Mouse (Mus musculus) adrenal gland, postnatal 14 days (tissue): ENCODE data around the gene Smurf2. TPM values are rescaled to one million over a fixed set of nuclear protein-coding genes. Genes with fewer than 3 reads are reported as not detected.

Experiments used
- DNase-seq: peaks from one replicate; pipeline ENCODE4 v3.0.0; 2021; ENCODE audit warnings: mixed read lengths
- microRNA-seq, 2 experiments: library from miRNA; unstranded; fragments of <30 nt; microRNA quantifications; one replicate each; pipeline ENCODE4 v1.2.0; 2021
- total RNA-seq: library from RNA; stranded (reverse); gene quantifications from 2 replicates; pipeline ENCODE4 v1.2.3, GENCODE M21; 2021

The Smurf2 gene
- total RNA-seq, 1 experiment from 2014 or later, result 39.8 TPM

GRCm38 (mm10) chr11:106777395-106777794 is 143.1 kb downstream of the Smurf2 start:
- DNase-seq, result no peak

DNA sequence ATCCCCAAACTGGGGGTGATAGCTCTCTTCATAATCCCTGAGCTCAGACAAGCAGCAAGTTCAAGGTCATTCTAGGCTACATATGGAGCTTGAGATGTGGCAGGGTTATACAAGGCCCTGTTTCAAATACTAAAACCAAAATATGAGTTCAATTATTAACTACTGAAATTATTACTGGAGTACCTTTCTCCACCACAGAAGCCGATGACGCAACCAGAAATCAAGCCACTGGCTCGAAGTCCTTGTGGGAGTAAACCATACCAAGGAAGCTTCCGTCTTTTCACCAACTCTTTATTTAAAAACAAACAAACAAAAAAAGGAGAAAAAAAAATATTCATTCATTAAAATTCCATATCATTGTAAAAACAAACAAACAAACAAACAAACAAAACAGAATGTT is 143.6 kb downstream of the Smurf2 start:
- peak; percentile 27 for DNase-seq

GRCm38 (mm10) chr11:106773061-106773460 is 147.5 kb downstream of the Smurf2 start:
- no peak for DNase-seq

DNA sequence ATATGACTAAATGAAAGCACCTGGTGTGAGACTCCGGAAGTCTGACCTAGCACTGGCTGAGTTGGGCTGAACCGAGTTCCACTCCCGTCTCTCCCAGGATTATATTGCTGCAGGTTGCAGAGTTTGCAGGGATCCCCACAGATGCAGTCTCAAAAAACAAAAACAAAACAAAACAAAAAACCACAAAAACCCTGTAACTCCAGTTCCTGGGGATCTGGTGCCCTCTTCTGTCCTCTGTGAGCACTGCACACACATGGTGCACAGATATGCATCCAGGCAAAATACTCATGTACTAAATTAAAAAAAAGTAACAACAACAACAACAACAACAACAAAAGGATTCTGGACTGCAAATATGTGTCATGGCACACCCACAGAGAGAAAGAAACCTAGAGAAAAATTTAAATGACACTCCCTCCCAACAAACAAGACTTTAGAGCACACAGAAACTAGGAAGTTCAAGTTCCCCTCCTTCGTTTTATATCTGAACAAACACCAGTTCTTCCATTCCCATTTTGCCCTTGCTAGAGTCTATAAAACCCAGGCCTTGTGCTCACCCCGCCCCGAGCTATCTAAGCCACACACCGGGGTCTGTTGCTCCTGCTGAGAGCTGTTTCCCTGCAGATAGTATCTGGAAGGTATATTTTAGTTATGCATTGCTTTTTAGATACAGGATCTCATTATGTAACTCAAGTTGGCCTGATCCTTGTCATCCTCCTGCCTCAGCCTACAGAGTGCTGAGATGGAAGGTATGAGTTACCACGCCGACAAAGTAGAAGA is 150.1 kb downstream of the Smurf2 start:
- peak; percentile 41 for DNase-seq

Small RNA genes lying within 50 kb of the gene (microRNA-seq; reads per million reads assigned to microRNA genes)
- gene Gm25994, result 0 to 0.38 reads per million in 2 experiments
- 1.7 to 2.3 reads per million in 2 experiments for gene Gm27322
- 4.7 to 9.5 reads per million in 2 experiments for gene Mir3064

Other genes starting within 250 kb of the Smurf2 start
- 110 and 152 TPM in 2 replicates for gene Pecam1, start 170.1 kb downstream of the Smurf2 start, total RNA-seq
- 0.67 and 1.9 TPM in 2 replicates for gene Milr1, start 169.5 kb downstream of the Smurf2 start, total RNA-seq
- 6.6 and 7.3 TPM in 2 replicates for gene Polg2, start 141.2 kb downstream of the Smurf2 start, total RNA-seq
- 755 and 762 TPM in 2 replicates for gene Ddx5, start 131.5 kb downstream of the Smurf2 start, total RNA-seq
- 12.2 and 13.2 TPM in 2 replicates for gene Cep95, start 131.5 kb downstream of the Smurf2 start, total RNA-seq
- 42.6 and 55.8 TPM in 2 replicates for gene Kpna2, start 78.8 kb upstream of the Smurf2 start, total RNA-seq
- 1.7 and 2.1 TPM in 2 replicates for gene 1810010H24Rik, start 105.0 kb upstream of the Smurf2 start, total RNA-seq
- gene Bptf, start 211.4 kb upstream of the Smurf2 start, total RNA-seq, result 42.6 and 47.5 TPM in 2 replicates